In the genomic region with DNA sequence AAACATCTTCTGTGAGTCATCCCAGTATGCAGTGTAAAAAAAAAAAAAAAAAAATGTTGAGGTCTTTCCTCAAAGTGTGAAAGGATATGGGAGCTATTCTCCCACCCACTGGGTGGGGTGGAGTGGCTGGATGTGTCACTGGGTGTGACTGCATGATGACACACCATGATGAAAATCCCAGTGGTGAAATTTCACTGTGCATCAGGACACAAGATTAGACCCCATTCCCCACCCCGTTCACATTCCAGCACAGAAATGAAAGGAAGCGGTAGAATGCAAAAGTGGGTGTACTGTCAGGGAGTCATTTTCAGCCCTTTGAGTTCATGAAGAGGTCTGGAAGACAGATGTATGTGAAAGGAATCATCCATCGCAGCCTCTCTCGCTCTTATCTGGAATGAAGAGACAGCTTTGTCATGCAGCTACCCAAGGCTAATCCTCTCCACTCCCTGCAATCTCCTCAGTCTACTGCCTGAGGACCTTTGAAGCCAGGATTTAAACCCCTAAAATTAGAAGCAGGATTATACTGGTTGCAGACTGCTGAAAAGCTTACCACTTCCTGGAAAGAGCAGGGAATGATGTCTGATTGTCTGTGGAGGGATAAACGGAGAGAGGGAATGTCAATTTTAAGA, we compare ENCODE assay signal across 14 mouse cellular contexts.
DNase-seq lines count a peak whose midpoint lies in the region; ATAC-seq and TF ChIP-seq lines count a peak whose summit lies in the region.
"Had no signal": no experiment of that assay in that cellular context is flagged by ENCODE, and none has a peak within 500 bp of the region (broad histone marks: within the 10 kb centered on the region; RNA-seq: fewer than 3 reads in every experiment).

No protein-coding gene starts in this region.

- no peaks in the 10 kb centered on the region for H3K27me3 ChIP-seq in limb, embryonic 14.5 days (ENCODE audit: control insufficient read depth, insufficient read depth, low read length)
- H3K27me3 ChIP-seq in limb, embryonic 10.5 days (ENCODE audit: low read depth, poor library complexity, severe bottlenecking) = no peaks in the 10 kb centered on the region
- H3K27me3 ChIP-seq: embryonic facial prominence, embryonic 13.5 days; kidney, embryonic 15.5 days had no signal

- peak; percentile 16 for DNase-seq in adrenal gland, postnatal 10 days
- DNase-seq in adrenal gland, adult 8-10 months = no peak
- peak; percentile 28 for DNase-seq in limb, embryonic 14.5 days (ENCODE audit: low spot score)
- DNase-seq in limb, embryonic 10.5 days (ENCODE audit: low spot score) = no peak
- peak; percentile 84 for DNase-seq in Muller cell, postnatal 12 days (ENCODE audit: inconsistent ontology term)
- DNase-seq in heart, postnatal 10 days = peak; percentile 8 to 31
- no peak for DNase-seq in spleen, postnatal 4 days (ENCODE audit: low spot score in 2 of 2)
- no peak for DNase-seq in thymus, postnatal 4 days
- DNase-seq: cerebellum, adult 11 months; thymus, postnatal 36 days had no signal

- H3K4me2 ChIP-seq in limb, embryonic 14.5 days (replicated peaks; ENCODE audit: low read depth, low read length, severe bottlenecking) = no peak overlapping the region
- H3K4me2 ChIP-seq: embryonic facial prominence, embryonic 13.5 days; kidney, embryonic 15.5 days; liver, embryonic 11.5 days had no signal

- no peak for ATAC-seq in limb, embryonic 14.5 days (ENCODE audit: low FRiP score, low read depth)
- ATAC-seq: midbrain, embryonic 16.5 days had no signal

- no peaks in the 10 kb centered on the region for H3K9me3 ChIP-seq in limb, embryonic 14.5 days (ENCODE audit: control insufficient read depth, low read length)
- no peaks in the 10 kb centered on the region for H3K9me3 ChIP-seq in limb, embryonic 10.5 days (replicated peaks)
- H3K9me3 ChIP-seq: embryonic facial prominence, embryonic 13.5 days; kidney, embryonic 15.5 days had no signal

- H3K4me1 ChIP-seq in limb, embryonic 14.5 days (ENCODE audit: control insufficient read depth, insufficient read depth, low read length) = no peaks in the 10 kb centered on the region
- no peaks in the 10 kb centered on the region for H3K4me1 ChIP-seq in limb, embryonic 10.5 days
- H3K4me1 ChIP-seq: embryonic facial prominence, embryonic 13.5 days; kidney, embryonic 15.5 days had no signal

- H3K36me3 ChIP-seq in limb, embryonic 14.5 days (ENCODE audit: control insufficient read depth, insufficient read depth, low read length) = no peaks in the 10 kb centered on the region
- no peaks in the 10 kb centered on the region for H3K36me3 ChIP-seq in limb, embryonic 10.5 days
- H3K36me3 ChIP-seq: embryonic facial prominence, embryonic 13.5 days; kidney, embryonic 15.5 days had no signal

- H3K9ac ChIP-seq in limb, embryonic 14.5 days (ENCODE audit: low read depth, low read length, severe bottlenecking) = no peak overlapping the region
- H3K9ac ChIP-seq: embryonic facial prominence, embryonic 13.5 days; kidney, embryonic 15.5 days had no signal

- TF ChIP-seq POLR2A in limb, embryonic 14.5 days (IDR thresholded peaks at IDR 0.05; ENCODE audit: borderline replicate concordance, extremely low read depth, insufficient read depth, insufficient read length) = no peak

- intact Hi-C loops in heart, postnatal 10 days (cut with DNase I) = no loop called here

- H3K27ac ChIP-seq in limb, embryonic 14.5 days (replicated peaks; ENCODE audit: low read depth, low read length) = no peak overlapping the region
- H3K27ac ChIP-seq in limb, embryonic 10.5 days = no peak overlapping the region
- H3K27ac ChIP-seq: embryonic facial prominence, embryonic 13.5 days; kidney, embryonic 15.5 days had no signal

- no peak overlapping the region for H3K4me3 ChIP-seq in limb, embryonic 14.5 days (replicated peaks; ENCODE audit: low read length)
- no peak overlapping the region for H3K4me3 ChIP-seq in limb, embryonic 10.5 days
- H3K4me3 ChIP-seq: embryonic facial prominence, embryonic 13.5 days; kidney, embryonic 15.5 days had no signal

- whole genome bisulfite sequencing in limb, embryonic 14.5 days = 34% methylated on average over 5 of the region's 5 CpGs
- 46% methylated on average over 5 of the region's 5 CpGs for WGBS in limb, embryonic 10.5 days

Comparison
In these comparisons a context has a peak if more than half of its experiments do, and no peak if none do; other contexts are left out.
1. DNase-seq: peak in adrenal gland, postnatal 10 days (single experiment), limb, embryonic 14.5 days (single experiment), Muller cell, postnatal 12 days (single experiment) and heart, postnatal 10 days (2 of 2); none in adrenal gland, adult 8-10 months (single experiment), limb, embryonic 10.5 days (single experiment), spleen, postnatal 4 days (0 of 2) and thymus, postnatal 4 days (single experiment).